Mouse (Mus musculus) testis, adult 2 months (tissue): ENCODE measurements around the gene Fbxl14. TPM values are rescaled to one million over a fixed set of nuclear protein-coding genes. Genes with fewer than 3 reads are reported as not detected.

Experiments
- H3K27ac ChIP-seq: fragments of 200-500 bp; 2 replicates; pipeline ENCODE4 v1.5.1; 2012; ENCODE audit warnings: low read depth, low read length; ENCODE audit not compliant: control insufficient read depth, insufficient read depth
- H3K27me3 ChIP-seq: fragments of 200-500 bp; 2 replicates; pipeline ENCODE4 v1.6.1; 2012; ENCODE audit warnings: mild to moderate bottlenecking, low read length, moderate library complexity; ENCODE audit not compliant: control insufficient read depth, insufficient read depth
- H3K36me3 ChIP-seq: fragments of 200-500 bp; 2 replicates; pipeline ENCODE4 v1.6.1; 2012; ENCODE audit warnings: mild to moderate bottlenecking, low read length; ENCODE audit not compliant: control insufficient read depth, insufficient read depth
- H3K4me1 ChIP-seq: fragments of 200-500 bp; 2 replicates; pipeline ENCODE4 v1.6.1; 2012; ENCODE audit warnings: low read length; ENCODE audit not compliant: control insufficient read depth, insufficient read depth
- H3K4me3 ChIP-seq: fragments of 200-500 bp; 2 replicates; pipeline ENCODE4 v1.5.1; 2012; ENCODE audit warnings: low read depth, mild to moderate bottlenecking, low read length, moderate library complexity, mixed read lengths; ENCODE audit not compliant: control insufficient read depth
- CTCF ChIP-seq: fragments of 200-500 bp; IDR thresholded peaks from 2 replicates; pipeline ENCODE4 v1.5.1; 2012; ENCODE audit warnings: low read depth, mild to moderate bottlenecking, inconsistent platforms, low read length, moderate library complexity; ENCODE audit not compliant: control insufficient read depth, insufficient read depth, insufficient replicate concordance
- POLR2A ChIP-seq: fragments of 200-500 bp; IDR thresholded peaks from 2 replicates; pipeline ENCODE4 v1.6.1; 2012; ENCODE audit warnings: low read depth, mild to moderate bottlenecking, inconsistent platforms, low read length, moderate library complexity; ENCODE audit not compliant: control insufficient read depth
- polyA plus RNA-seq: library from polyadenylated mRNA; depleted of rRNA; stranded (reverse); fragments of >200 nt; gene quantifications from 2 replicates; pipeline ENCODE4 v1.2.3, GENCODE M21; 2012; rRNA removed

Gene Fbxl14
- polyA plus RNA-seq, 1 experiment = 21.6 TPM

GRCm38 (mm10) chr6:119520731-119521130, 41.3 kb downstream of the Fbxl14 start:
- no peak for TF ChIP-seq CTCF
- no peak for TF ChIP-seq POLR2A
- no peak overlapping the region for H3K27ac ChIP-seq
- H3K36me3 ChIP-seq = no peaks in the 10 kb centered on the region
- no peak overlapping the region for H3K4me3 ChIP-seq
- no peaks in the 10 kb centered on the region for H3K27me3 ChIP-seq
- H3K4me1 ChIP-seq = no peaks in the 10 kb centered on the region

GRCm38 (mm10) chr6:119521482-119521900, 42.0 kb downstream of the Fbxl14 start:
- TF ChIP-seq CTCF (no peak), POLR2A (no peak)
- H3K4me1 ChIP-seq = peaks cover 4% of the 10 kb centered on the region
- H3K27me3 ChIP-seq = no peaks in the 10 kb centered on the region
- no peak overlapping the region for H3K4me3 ChIP-seq
- no peaks in the 10 kb centered on the region for H3K36me3 ChIP-seq
- no peak overlapping the region for H3K27ac ChIP-seq

GRCm38 (mm10) chr6:119521931-119522391, 42.5 kb downstream of the Fbxl14 start:
- Histone ChIP-seq H3K4me3 (no peak overlapping the region), H3K27ac (no peak overlapping the region), H3K36me3 (no peaks in the 10 kb centered on the region), H3K4me1 (peaks cover 4% of the 10 kb centered on the region), H3K27me3 (no peaks in the 10 kb centered on the region)
- TF ChIP-seq CTCF (no peak), POLR2A (no peak)

- Histone ChIP-seq H3K27me3 (no peaks in the 10 kb centered on the region), H3K36me3 (no peaks in the 10 kb centered on the region), H3K4me3 (no peak overlapping the region), H3K4me1 (peaks cover 7% of the 10 kb centered on the region), H3K27ac (no peak overlapping the region)
- TF ChIP-seq CTCF (no peak), POLR2A (no peak)
Measured at GRCm38 (mm10) chr6:119526498-119526897, 47.0 kb downstream of the Fbxl14 start.

GRCm38 (mm10) chr6:119529659-119530058, 50.2 kb downstream of the Fbxl14 start:
- no peak overlapping the region for H3K4me3 ChIP-seq
- no peaks in the 10 kb centered on the region for H3K27me3 ChIP-seq
- H3K36me3 ChIP-seq = no peaks in the 10 kb centered on the region
- H3K27ac ChIP-seq = no peak overlapping the region
- TF ChIP-seq CTCF = no peak
- no peak for TF ChIP-seq POLR2A
- H3K4me1 ChIP-seq = peaks cover 7% of the 10 kb centered on the region

Other genes with a start within 250 kb of the Fbxl14 start
- 0.04 and 0.05 TPM in 2 replicates for gene Cacna2d4, start 243.1 kb upstream of the Fbxl14 start, polyA plus RNA-seq
- 0.10 and 0.17 TPM in 2 replicates for gene Lrtm2, start 148.9 kb upstream of the Fbxl14 start, polyA plus RNA-seq
- 20.8 and 22.0 TPM in 2 replicates for gene Adipor2, start 62.0 kb upstream of the Fbxl14 start, polyA plus RNA-seq
- 3.8 and 3.9 TPM in 2 replicates for gene Wnt5b, start 64.7 kb downstream of the Fbxl14 start, polyA plus RNA-seq